Mouse (Mus musculus) heart, embryonic 11.5 days (tissue): Measurements from ENCODE around the gene Smco2. TPM values are rescaled to one million over a fixed set of nuclear protein-coding genes. Genes with fewer than 3 reads are reported as not detected.
A peak's percentile ranks its signal among the peaks of the same experiment; 100 is the strongest.

Experiments used
- ATAC-seq: fragments of 200-750 bp; cut with Nextera tagmentation; replicated peaks from 2 replicates; pipeline ENCODE4 v1.8.0; 2017; ENCODE audit warnings: moderate library complexity; ENCODE audit not compliant: insufficient number of reproducible peaks, low FRiP score, low TSS enrichment
- H3K27ac ChIP-seq: fragments of 300-500 bp; sonication (generic); 2 replicates; pipeline ENCODE4 v1.5.1; 2014; ENCODE audit warnings: mild to moderate bottlenecking, low read depth, low read length
- H3K27me3 ChIP-seq: fragments of 300-500 bp; sonication (generic); 2 replicates; pipeline ENCODE4 v1.6.1; 2014; ENCODE audit warnings: mild to moderate bottlenecking, low read length, mixed read lengths; ENCODE audit not compliant: control insufficient read depth, insufficient read depth
- H3K36me3 ChIP-seq: fragments of 300-500 bp; sonication (generic); 2 replicates; pipeline ENCODE4 v1.6.1; 2014; ENCODE audit warnings: mild to moderate bottlenecking, low read length, moderate library complexity, mixed read lengths; ENCODE audit not compliant: control insufficient read depth, insufficient read depth
- H3K4me1 ChIP-seq: fragments of 300-500 bp; sonication (generic); 2 replicates; pipeline ENCODE4 v1.6.1; 2014; ENCODE audit warnings: low read length; ENCODE audit not compliant: control insufficient read depth, insufficient read depth
- H3K4me2 ChIP-seq: fragments of 300-500 bp; sonication (generic); 2 replicates; pipeline ENCODE4 v1.6.1; 2014; ENCODE audit warnings: mild to moderate bottlenecking, moderate library complexity
- H3K4me3 ChIP-seq: fragments of 300-500 bp; sonication (generic); 2 replicates; pipeline ENCODE4 v1.5.1; 2014; ENCODE audit warnings: low read depth, low read length
- H3K9ac ChIP-seq: fragments of 300-500 bp; sonication (generic); 2 replicates; pipeline ENCODE4 v1.6.1; 2014; ENCODE audit warnings: mild to moderate bottlenecking, low read depth, low read length, moderate library complexity
- H3K9me3 ChIP-seq: fragments of 300-500 bp; sonication (generic); replicated peaks from 2 replicates; pipeline ENCODE4 v1.6.1; 2016; ENCODE audit warnings: low read length; ENCODE audit not compliant: control insufficient read depth
- WGBS: fragments of 180-500 bp; shearing (Covaris S2); extraction: QIAGEN DNeasy Blood & Tissue Kit; methylation state at CpG from one replicate; pipeline ENCODE4 v1.1.7; 2014; ENCODE audit not compliant: insufficient replicate concordance; 5-methylcytosine and 5-hydroxymethylcytosine counted together
- polyA plus RNA-seq: library from polyadenylated mRNA; unstranded; fragments of >200 nt; fragmentation: Nextera tagmentation; extraction: Ambion mirVana; gene quantifications from 2 replicates; pipeline ENCODE4 v1.2.1, GENCODE M21; 2014

The Smco2 gene
- polyA plus RNA-seq, 1 experiment from 2014 or later, result not detected

DNA sequence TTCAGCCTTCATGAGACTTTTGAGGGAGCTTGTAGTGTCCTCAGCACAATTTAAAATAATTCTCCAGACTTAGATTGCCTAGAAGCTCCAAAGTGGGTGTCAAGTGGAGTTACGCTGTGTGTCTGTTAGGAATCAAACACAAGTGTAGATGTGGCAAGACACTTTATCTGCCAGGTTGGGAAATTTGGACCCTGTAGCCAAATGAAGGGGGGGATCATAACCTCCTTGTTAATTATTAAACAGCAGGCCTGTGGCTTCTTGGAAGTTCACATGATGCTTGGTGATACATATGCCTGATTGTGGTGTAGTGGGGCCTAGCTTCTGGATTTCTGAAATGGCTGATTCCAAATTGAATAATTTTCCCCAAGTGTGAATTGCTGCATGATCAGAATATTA is 57.9 kb downstream of the Smco2 start:
- WGBS, result 84% methylated on average over 1 of the region's 1 CpGs
- Histone ChIP-seq H3K27ac (no peak overlapping the region), H3K36me3 (no peaks in the 10 kb centered on the region), H3K9me3 (no peaks in the 10 kb centered on the region), H3K4me2 (no peak overlapping the region), H3K4me1 (peaks cover 51% of the 10 kb centered on the region), H3K9ac (no peak overlapping the region), H3K27me3 (no peaks in the 10 kb centered on the region), H3K4me3 (no peak overlapping the region)
- no peak for ATAC-seq

DNA sequence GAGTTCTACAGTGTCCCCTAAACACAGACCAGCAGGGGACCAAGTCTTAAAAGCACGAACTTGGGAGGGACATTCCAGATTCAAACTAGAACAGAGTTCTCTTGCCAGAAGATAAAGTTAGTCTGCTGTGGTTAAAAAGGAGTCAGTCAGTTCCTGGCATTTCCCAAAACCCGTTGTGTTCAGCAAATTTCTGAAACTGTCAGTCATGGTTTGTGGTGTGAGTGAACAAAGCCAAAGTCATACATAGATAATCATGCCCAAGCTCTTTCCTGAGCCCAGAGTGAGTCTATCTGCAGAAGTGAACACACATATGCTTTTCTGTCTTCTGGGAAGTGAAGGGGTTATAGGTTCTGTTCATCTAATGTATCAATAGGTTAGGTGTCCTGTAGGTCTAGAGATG is 58.9 kb downstream of the Smco2 start:
- no peaks in the 10 kb centered on the region for H3K27me3 ChIP-seq
- no peak overlapping the region for H3K4me2 ChIP-seq
- no peak overlapping the region for H3K9ac ChIP-seq
- H3K4me3 ChIP-seq, result no peak overlapping the region
- no peaks in the 10 kb centered on the region for H3K9me3 ChIP-seq
- WGBS, result 47% methylated on average over 2 of the region's 2 CpGs
- peaks cover 60% of the 10 kb centered on the region for H3K4me1 ChIP-seq
- H3K27ac ChIP-seq, result no peak overlapping the region
- H3K36me3 ChIP-seq, result no peaks in the 10 kb centered on the region
- no peak for ATAC-seq

DNA sequence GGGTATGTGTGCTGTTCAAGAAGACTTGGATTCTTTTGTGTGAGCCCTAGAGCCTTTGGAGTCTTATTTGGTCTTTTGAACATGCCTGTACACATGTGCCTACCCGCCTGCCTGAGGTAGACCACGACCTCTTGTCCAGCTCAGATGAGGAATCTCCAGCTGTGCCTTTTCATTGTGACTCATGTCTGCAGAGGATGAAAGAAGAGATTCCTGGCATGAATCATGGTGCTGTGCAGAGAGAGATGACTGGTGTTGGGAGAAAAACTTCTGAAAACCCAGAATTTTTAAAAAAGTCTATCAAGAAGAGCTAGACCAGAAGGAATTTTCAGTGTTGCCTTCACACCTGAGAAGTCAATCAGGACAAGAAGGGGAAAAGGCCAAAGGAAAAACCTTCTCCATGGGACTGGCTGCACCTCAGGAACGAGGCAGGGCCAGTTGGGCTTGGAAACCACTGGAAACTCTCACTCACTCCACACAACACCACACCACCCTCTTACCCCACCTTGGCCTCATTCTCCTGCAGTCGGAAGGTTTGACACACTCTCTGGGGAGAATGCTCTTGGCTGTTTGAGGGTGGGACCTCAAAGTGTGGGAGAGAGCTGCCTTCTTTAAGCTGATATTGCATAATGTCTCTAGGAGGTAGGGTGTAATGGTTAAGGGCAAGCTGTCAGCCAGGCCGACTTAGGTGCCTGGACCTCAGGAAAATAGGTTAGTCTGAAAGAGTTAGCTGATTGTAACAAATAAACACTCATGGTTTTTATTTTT is 60.0 kb downstream of the Smco2 start:
- H3K4me2 ChIP-seq, result no peak overlapping the region
- no peak overlapping the region for H3K9ac ChIP-seq
- ATAC-seq, result no peak
- H3K4me1 ChIP-seq, result peaks cover 61% of the 10 kb centered on the region
- H3K27me3 ChIP-seq, result no peaks in the 10 kb centered on the region
- no peaks in the 10 kb centered on the region for H3K36me3 ChIP-seq
- no peaks in the 10 kb centered on the region for H3K9me3 ChIP-seq
- no peak overlapping the region for H3K27ac ChIP-seq
- 72% methylated on average over 5 of the region's 5 CpGs for WGBS
- no peak overlapping the region for H3K4me3 ChIP-seq

DNA sequence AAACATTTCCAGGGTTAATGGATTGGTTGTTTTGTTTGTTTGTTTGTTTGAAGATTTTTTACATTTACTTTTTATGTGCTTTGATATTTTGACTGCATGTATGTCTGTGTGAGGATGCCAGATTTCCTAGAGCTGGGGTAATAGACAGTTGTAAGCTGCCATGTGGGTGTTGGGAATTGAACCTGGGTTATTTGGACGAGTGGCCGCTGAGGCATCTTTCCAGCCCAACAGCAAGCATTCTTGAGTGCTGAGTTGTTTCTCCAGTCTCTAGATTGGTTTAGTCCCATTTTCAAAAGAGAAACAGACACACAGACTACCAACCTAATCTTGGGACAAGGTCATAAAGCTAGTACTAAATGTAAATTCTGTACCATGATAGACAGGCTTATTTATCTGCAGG is 60.9 kb downstream of the Smco2 start:
- Histone ChIP-seq H3K36me3 (no peaks in the 10 kb centered on the region), H3K4me1 (peaks cover 64% of the 10 kb centered on the region), H3K27me3 (no peaks in the 10 kb centered on the region), H3K27ac (no peak overlapping the region), H3K9me3 (no peaks in the 10 kb centered on the region), H3K4me3 (no peak overlapping the region), H3K9ac (no peak overlapping the region), H3K4me2 (no peak overlapping the region)
- ATAC-seq, result no peak
- WGBS, result 79% methylated on average over 2 of the region's 2 CpGs

DNA sequence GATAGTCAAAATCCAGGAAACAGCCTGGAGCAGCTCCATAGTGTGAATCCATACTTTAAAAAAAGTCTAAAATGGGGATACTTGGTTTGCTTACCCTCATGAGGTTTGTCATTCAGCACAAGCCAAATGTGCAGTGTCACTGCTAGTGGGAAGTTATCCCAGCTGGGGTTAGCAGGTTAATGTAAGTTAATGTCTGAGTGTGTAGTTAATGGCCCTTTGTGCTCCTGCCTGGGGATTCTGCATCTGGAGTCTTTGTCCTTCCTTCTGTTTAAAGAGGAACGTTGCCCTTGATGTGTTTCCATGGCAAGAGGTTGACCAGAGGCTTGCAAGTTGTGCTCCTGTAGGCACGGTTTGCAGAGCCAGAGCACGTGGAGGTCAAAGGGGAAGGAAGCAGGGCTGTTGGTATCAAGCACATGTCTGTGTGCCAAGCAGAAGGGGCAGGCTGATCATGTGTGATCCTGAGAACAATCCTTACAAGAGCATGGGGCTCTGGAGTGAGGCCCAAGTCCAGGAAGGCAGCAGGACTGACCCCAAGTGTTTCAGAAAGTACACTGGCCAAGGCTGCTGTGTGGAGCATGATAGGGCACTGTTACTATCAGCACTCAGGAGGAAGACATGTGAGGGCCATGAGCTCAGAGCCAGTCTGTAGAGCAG is 63.1 kb downstream of the Smco2 start:
- Histone ChIP-seq H3K36me3 (no peaks in the 10 kb centered on the region), H3K27me3 (no peaks in the 10 kb centered on the region), H3K4me3 (no peak overlapping the region), H3K4me1 (peaks cover 53% of the 10 kb centered on the region), H3K4me2 (no peak overlapping the region), H3K9me3 (no peaks in the 10 kb centered on the region), H3K9ac (no peak overlapping the region), H3K27ac (peak overlapping the region; percentile 64)
- 23% methylated on average over 3 of the region's 3 CpGs for WGBS
- ATAC-seq, result no peak

DNA sequence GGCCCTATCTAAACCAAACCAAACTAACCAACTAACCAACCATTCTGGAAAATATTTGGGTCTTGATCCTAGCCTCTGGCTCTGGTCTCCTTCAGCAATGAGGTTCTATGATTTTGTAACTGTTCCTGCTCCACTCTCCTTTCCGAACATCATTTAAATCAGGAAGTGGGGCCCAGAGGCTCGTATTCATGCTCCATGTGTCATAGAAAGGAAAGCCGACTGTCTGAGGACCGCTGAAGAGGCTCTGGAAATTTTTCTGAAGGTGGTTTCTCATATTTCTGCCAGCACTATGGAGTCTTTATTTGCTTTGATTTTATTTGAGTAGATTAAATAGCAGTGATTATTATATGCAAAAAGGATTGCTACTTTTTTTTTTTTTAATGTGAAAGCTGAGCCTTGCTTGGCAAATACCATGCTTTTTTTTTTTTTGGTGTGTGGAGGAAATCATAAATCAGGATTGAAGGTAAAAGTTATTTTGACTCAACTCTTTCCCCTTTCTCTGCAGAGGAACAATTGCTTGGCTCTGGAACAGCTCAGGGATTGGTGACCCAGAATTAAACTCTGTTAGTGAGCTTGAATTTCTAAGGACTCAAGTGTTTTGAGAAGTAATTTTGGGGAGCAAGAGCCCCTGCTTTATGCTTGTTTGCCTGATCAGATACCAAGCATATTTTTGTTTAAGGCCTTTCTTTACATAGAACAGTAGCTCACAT is 63.7 kb downstream of the Smco2 start:
- ATAC-seq, result no peak
- peak overlapping the region; percentile 64 for H3K27ac ChIP-seq
- H3K4me1 ChIP-seq, result peaks cover 50% of the 10 kb centered on the region
- H3K4me3 ChIP-seq, result no peak overlapping the region
- 47% methylated on average over 4 of the region's 4 CpGs for WGBS
- H3K36me3 ChIP-seq, result 0 out of 2 replicates have a peak, but pooled peaks cover 2% of the 10 kb centered on the region
- no peak overlapping the region for H3K4me2 ChIP-seq
- no peaks in the 10 kb centered on the region for H3K27me3 ChIP-seq
- no peaks in the 10 kb centered on the region for H3K9me3 ChIP-seq
- no peak overlapping the region for H3K9ac ChIP-seq

DNA sequence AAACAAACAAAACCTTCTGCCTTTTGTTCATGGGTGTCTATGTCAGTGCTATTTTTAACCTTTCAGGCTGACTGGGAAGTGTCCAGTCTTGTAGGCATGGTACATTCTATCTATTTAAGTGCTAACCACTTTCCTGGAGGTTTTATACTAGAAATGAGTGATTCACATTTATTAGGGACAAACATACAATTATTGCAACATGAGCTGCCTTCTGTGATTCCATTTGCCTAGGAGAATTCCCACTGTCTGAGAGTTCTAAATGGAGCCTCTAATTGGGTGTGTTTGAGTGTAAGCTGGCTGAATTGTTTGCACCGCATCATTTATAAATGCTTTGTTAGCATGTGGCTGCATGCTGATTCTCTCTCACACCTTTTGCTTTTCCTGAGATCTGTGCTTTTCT is 65.9 kb downstream of the Smco2 start:
- H3K9ac ChIP-seq, result no peak overlapping the region
- 84% methylated on average over 1 of the region's 1 CpGs for WGBS
- ATAC-seq, result no peak
- H3K9me3 ChIP-seq, result no peaks in the 10 kb centered on the region
- no peak overlapping the region for H3K4me3 ChIP-seq
- H3K4me2 ChIP-seq, result no peak overlapping the region
- no peak overlapping the region for H3K27ac ChIP-seq
- no peaks in the 10 kb centered on the region for H3K27me3 ChIP-seq
- peaks cover 44% of the 10 kb centered on the region for H3K4me1 ChIP-seq
- 0 out of 2 replicates have a peak, but pooled peaks cover 2% of the 10 kb centered on the region for H3K36me3 ChIP-seq

DNA sequence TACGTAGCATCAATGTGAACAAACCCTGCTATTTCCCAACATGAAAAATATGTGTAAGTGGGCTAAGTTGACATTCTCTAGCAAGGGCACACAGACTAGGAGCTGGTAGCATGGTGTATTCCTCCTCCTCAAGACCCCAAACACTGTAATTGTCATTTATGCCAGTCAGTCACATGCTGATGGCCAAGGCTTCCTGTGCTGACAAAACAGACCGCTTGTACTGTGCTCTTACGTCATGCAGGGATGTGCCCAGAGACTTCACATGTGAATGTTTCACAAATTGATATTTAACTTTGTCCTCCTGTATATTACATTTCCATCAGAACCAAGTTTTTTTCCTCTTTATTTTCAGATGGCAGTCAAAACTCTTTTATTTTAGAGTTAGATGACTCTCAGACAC is 67.5 kb downstream of the Smco2 start:
- ATAC-seq, result no peak
- Histone ChIP-seq H3K27ac (no peak overlapping the region), H3K4me2 (no peak overlapping the region), H3K9ac (no peak overlapping the region), H3K27me3 (no peaks in the 10 kb centered on the region), H3K36me3 (0 out of 2 replicates have a peak, but pooled peaks cover 2% of the 10 kb centered on the region), H3K9me3 (no peaks in the 10 kb centered on the region), H3K4me3 (no peak overlapping the region), H3K4me1 (peaks cover 28% of the 10 kb centered on the region)
- WGBS, result 83% methylated on average over 3 of the region's 3 CpGs
